Mouse (Mus musculus) cortical plate, adult 2 months (tissue): ENCODE measurements around the gene Gm20532.

Experiments used
- CTCF ChIP-seq: fragments of 200-500 bp; IDR thresholded peaks from 2 replicates; pipeline ENCODE4 v1.5.1; 2011; ENCODE audit warnings: mild to moderate bottlenecking, control low read depth, low read length; ENCODE audit not compliant: insufficient read depth; ENCODE audit errors: extremely low read depth
- POLR2A ChIP-seq: fragments of 200-500 bp; IDR thresholded peaks from 2 replicates; pipeline ENCODE4 v1.6.1; 2011; ENCODE audit warnings: mild to moderate bottlenecking, low read length, control low read depth; ENCODE audit not compliant: insufficient read depth; ENCODE audit errors: extremely low read depth

DNA sequence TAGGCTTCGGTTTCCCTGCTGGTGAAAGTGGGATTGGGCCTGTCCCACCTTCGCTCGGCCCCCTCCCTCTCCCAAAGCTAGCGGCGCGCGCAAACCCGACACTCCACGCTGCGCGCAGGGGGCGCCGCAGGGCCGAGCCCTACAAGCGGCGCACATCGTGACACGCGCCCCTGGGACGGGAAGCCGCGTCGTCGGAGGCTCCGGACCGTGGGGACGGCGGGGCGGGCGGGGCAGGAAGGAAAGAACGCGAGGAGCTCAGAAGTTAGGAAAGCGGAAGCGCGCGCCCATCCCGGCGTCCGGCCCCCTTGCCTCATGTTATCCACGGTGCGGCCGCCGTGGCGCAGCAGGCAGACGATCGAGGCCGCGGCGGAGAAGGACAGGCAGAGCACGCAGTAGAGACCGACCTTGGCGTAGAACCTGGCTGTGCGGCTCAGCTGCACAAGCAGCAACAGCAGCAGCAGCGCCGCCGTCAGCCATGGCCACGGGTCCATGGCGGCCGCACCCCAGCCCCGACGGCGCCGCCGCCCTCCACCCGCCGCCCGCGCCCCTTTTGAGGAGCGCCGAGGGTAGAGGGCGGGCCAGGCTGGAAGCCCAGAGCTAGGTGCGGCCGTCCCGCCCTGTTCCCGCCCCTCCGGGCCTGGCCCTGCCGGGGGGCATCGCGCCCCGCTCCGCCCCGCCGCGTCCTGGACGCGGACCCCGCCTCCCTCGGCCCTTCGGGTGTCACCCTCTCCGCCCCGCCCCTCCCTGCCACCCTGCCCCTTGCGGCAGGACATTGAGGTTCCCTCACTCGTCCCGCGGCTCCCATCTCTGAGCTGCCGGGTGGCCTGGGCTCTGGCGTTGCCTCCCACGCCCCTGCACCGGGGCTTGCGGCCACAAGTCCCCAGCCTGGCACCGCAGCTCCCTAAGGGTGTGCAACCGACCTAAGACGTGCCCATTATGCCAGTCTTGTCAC lies 17.6 kb downstream of the Gm20532 start, which contains the start of gene Agpat2:
- TF ChIP-seq POLR2A (no peak), CTCF (no peak)
